Mouse (Mus musculus) intestine, postnatal 0 days (tissue): ENCODE data around the gene Efna5. TPM values are rescaled to one million over a fixed set of nuclear protein-coding genes. Genes with fewer than 3 reads are reported as not detected.

ENCODE experiments used
- ATAC-seq: fragments of 200-750 bp; cut with Nextera tagmentation; 2 replicates; pipeline ENCODE4 v1.8.0; 2017; ENCODE audit warnings: mild to moderate bottlenecking, moderate TSS enrichment, moderate library complexity
- H3K27ac ChIP-seq: fragments of 300-500 bp; sonication (generic); 2 replicates; pipeline ENCODE4 v1.5.1; 2014; ENCODE audit warnings: mild to moderate bottlenecking, low read depth, low read length, moderate library complexity
- H3K27me3 ChIP-seq: fragments of 300-500 bp; sonication (generic); replicated peaks from 2 replicates; pipeline ENCODE4 v1.6.1; 2014; ENCODE audit warnings: low read length, mixed read lengths; ENCODE audit not compliant: control insufficient read depth, insufficient read depth
- H3K36me3 ChIP-seq: fragments of 300-500 bp; sonication (generic); 2 replicates; pipeline ENCODE4 v1.6.1; 2014; ENCODE audit warnings: mild to moderate bottlenecking, moderate library complexity; ENCODE audit not compliant: control insufficient read depth, insufficient read depth
- H3K4me1 ChIP-seq: fragments of 300-500 bp; sonication (generic); replicated peaks from 2 replicates; pipeline ENCODE4 v1.6.1; 2014; ENCODE audit warnings: antibody characterized with exemption, low read length, mixed read lengths; ENCODE audit not compliant: control insufficient read depth, insufficient read depth
- H3K4me2 ChIP-seq: fragments of 300-500 bp; sonication (generic); replicated peaks from 2 replicates; pipeline ENCODE4 v1.6.1; 2014; ENCODE audit warnings: low read depth, mild to moderate bottlenecking, moderate library complexity
- H3K4me3 ChIP-seq: fragments of 300-500 bp; sonication (generic); 2 replicates; pipeline ENCODE4 v1.5.1; 2014; ENCODE audit warnings: low read depth, low read length
- H3K9ac ChIP-seq: fragments of 300-500 bp; sonication (generic); 2 replicates; pipeline ENCODE4 v1.6.1; 2014; ENCODE audit warnings: mild to moderate bottlenecking, low read depth, low read length
- H3K9me3 ChIP-seq: fragments of 300-500 bp; sonication (generic); 2 replicates; pipeline ENCODE4 v1.6.1; 2016; ENCODE audit warnings: mixed run types; ENCODE audit not compliant: control insufficient read depth
- CTCF ChIP-seq: sonication (generic); IDR thresholded peaks from 2 replicates; pipeline ENCODE4 v1.5.1; 2016; ENCODE audit warnings: low read depth, mild to moderate bottlenecking, control low read depth, antibody characterized with exemption, moderate library complexity
- WGBS: fragments of 180-500 bp; shearing (Covaris S2); extraction: QIAGEN DNeasy Blood & Tissue Kit; methylation state at CpG from one replicate; pipeline ENCODE4 v1.1.7; 2014; 5-methylcytosine and 5-hydroxymethylcytosine counted together
- polyA plus RNA-seq: library from polyadenylated mRNA; unstranded; fragments of >200 nt; fragmentation: Nextera tagmentation; extraction: Ambion mirVana; gene quantifications from 2 replicates; pipeline ENCODE4 v1.2.1, GENCODE M21; 2015

Efna5 gene
- polyA plus RNA-seq, 1 experiment from 2014 or later: 8.6 TPM

GRCm38 (mm10) chr17:62646836-62647235, 234.3 kb downstream of the Efna5 start:
- TF ChIP-seq CTCF: no peak
- Histone ChIP-seq H3K27me3 (no peaks in the 10 kb centered on the region), H3K36me3 (no peaks in the 10 kb centered on the region), H3K9ac (no peak overlapping the region), H3K9me3 (no peaks in the 10 kb centered on the region), H3K4me2 (no peak overlapping the region), H3K4me1 (no peaks in the 10 kb centered on the region), H3K4me3 (no peak overlapping the region), H3K27ac (no peak overlapping the region)
- ATAC-seq: no peak
- 94% methylated on average over 8 of the region's 8 CpGs for WGBS

- H3K9ac ChIP-seq: no peak overlapping the region
- H3K36me3 ChIP-seq: no peaks in the 10 kb centered on the region
- TF ChIP-seq CTCF: no peak
- no peaks in the 10 kb centered on the region for H3K9me3 ChIP-seq
- WGBS: 70% methylated on average over 12 of the region's 12 CpGs
- no peak overlapping the region for H3K4me2 ChIP-seq
- ATAC-seq: no peak
- no peaks in the 10 kb centered on the region for H3K27me3 ChIP-seq
- no peaks in the 10 kb centered on the region for H3K4me1 ChIP-seq
- no peak overlapping the region for H3K27ac ChIP-seq
- no peak overlapping the region for H3K4me3 ChIP-seq
Measured at GRCm38 (mm10) chr17:62642447-62643145, 238.5 kb downstream of the Efna5 start.

GRCm38 (mm10) chr17:62640654-62641053, 240.5 kb downstream of the Efna5 start:
- H3K4me3 ChIP-seq: no peak overlapping the region
- H3K9me3 ChIP-seq: no peaks in the 10 kb centered on the region
- ATAC-seq: no peak
- H3K36me3 ChIP-seq: no peaks in the 10 kb centered on the region
- H3K9ac ChIP-seq: no peak overlapping the region
- H3K4me2 ChIP-seq: no peak overlapping the region
- 78% methylated on average over 6 of the region's 6 CpGs for WGBS
- no peak for TF ChIP-seq CTCF
- H3K27ac ChIP-seq: no peak overlapping the region
- H3K27me3 ChIP-seq: no peaks in the 10 kb centered on the region
- H3K4me1 ChIP-seq: no peaks in the 10 kb centered on the region

GRCm38 (mm10) chr17:62636896-62637295, 244.2 kb downstream of the Efna5 start:
- 76% methylated on average over 7 of the region's 7 CpGs for WGBS
- H3K36me3 ChIP-seq: no peaks in the 10 kb centered on the region
- TF ChIP-seq CTCF: no peak
- no peaks in the 10 kb centered on the region for H3K4me1 ChIP-seq
- no peak overlapping the region for H3K4me3 ChIP-seq
- no peaks in the 10 kb centered on the region for H3K27me3 ChIP-seq
- H3K4me2 ChIP-seq: no peak overlapping the region
- H3K9me3 ChIP-seq: no peaks in the 10 kb centered on the region
- H3K9ac ChIP-seq: no peak overlapping the region
- no peak overlapping the region for H3K27ac ChIP-seq
- ATAC-seq: no peak

- no peak overlapping the region for H3K4me2 ChIP-seq
- no peaks in the 10 kb centered on the region for H3K9me3 ChIP-seq
- H3K27me3 ChIP-seq: no peaks in the 10 kb centered on the region
- TF ChIP-seq CTCF: no peak
- no peak overlapping the region for H3K27ac ChIP-seq
- no peak for ATAC-seq
- H3K36me3 ChIP-seq: no peaks in the 10 kb centered on the region
- H3K4me3 ChIP-seq: no peak overlapping the region
- H3K9ac ChIP-seq: no peak overlapping the region
- 76% methylated on average over 3 of the region's 3 CpGs for WGBS
- no peaks in the 10 kb centered on the region for H3K4me1 ChIP-seq
Measured at GRCm38 (mm10) chr17:62634937-62635336, 246.2 kb downstream of the Efna5 start.

- no peak overlapping the region for H3K4me2 ChIP-seq
- TF ChIP-seq CTCF: no peak
- 86% methylated on average over 1 of the region's 1 CpGs for WGBS
Measured at GRCm38 (mm10) chr17:62628474-62628873, 252.6 kb downstream of the Efna5 start.

GRCm38 (mm10) chr17:62627508-62627907, 253.6 kb downstream of the Efna5 start:
- H3K4me3 ChIP-seq: no peak overlapping the region
- no peaks in the 10 kb centered on the region for H3K27me3 ChIP-seq
- H3K27ac ChIP-seq: no peak overlapping the region
- WGBS: 58% methylated on average over 1 of the region's 1 CpGs
- no peak for TF ChIP-seq CTCF
- H3K4me2 ChIP-seq: no peak overlapping the region
- no peaks in the 10 kb centered on the region for H3K9me3 ChIP-seq
- no peak for ATAC-seq
- no peaks in the 10 kb centered on the region for H3K4me1 ChIP-seq
- H3K36me3 ChIP-seq: no peaks in the 10 kb centered on the region
- H3K9ac ChIP-seq: no peak overlapping the region

More at GRCm38 (mm10) chr17:62628474-62628873, 252.6 kb downstream of the Efna5 start:
- H3K9ac ChIP-seq: no peak overlapping the region
- no peaks in the 10 kb centered on the region for H3K27me3 ChIP-seq
- no peak overlapping the region for H3K4me3 ChIP-seq
- no peaks in the 10 kb centered on the region for H3K36me3 ChIP-seq
- H3K4me1 ChIP-seq: no peaks in the 10 kb centered on the region
- H3K9me3 ChIP-seq: no peaks in the 10 kb centered on the region
- no peak for ATAC-seq
- no peak overlapping the region for H3K27ac ChIP-seq
